Mouse (Mus musculus) forebrain, embryonic 12.5 days (tissue): ENCODE results near the gene Sel1l. TPM values are rescaled to one million over a fixed set of nuclear protein-coding genes. Genes with fewer than 3 reads are reported as not detected.

Experiments
- ATAC-seq: fragments of 200-750 bp; cut with Nextera tagmentation; 2 replicates; pipeline ENCODE4 v1.8.0; 2017; ENCODE audit warnings: moderate TSS enrichment; ENCODE audit not compliant: low FRiP score
- H3K27ac ChIP-seq: fragments of 300-500 bp; sonication (generic); 2 replicates; pipeline ENCODE4 v1.5.1; 2016; ENCODE audit warnings: mild to moderate bottlenecking
- H3K27me3 ChIP-seq: fragments of 300-500 bp; sonication (generic); 2 replicates; pipeline ENCODE4 v1.6.1; 2016; ENCODE audit warnings: mild to moderate bottlenecking
- H3K36me3 ChIP-seq: fragments of 300-500 bp; sonication (generic); replicated peaks from 2 replicates; pipeline ENCODE4 v1.6.1; 2016; ENCODE audit warnings: mild to moderate bottlenecking
- H3K4me1 ChIP-seq: fragments of 300-500 bp; sonication (generic); 2 replicates; pipeline ENCODE4 v1.6.1; 2016
- H3K4me2 ChIP-seq: fragments of 300-500 bp; sonication (generic); 2 replicates; pipeline ENCODE4 v1.6.1; 2016; ENCODE audit warnings: mild to moderate bottlenecking, moderate library complexity
- H3K4me3 ChIP-seq: fragments of 300-500 bp; sonication (generic); replicated peaks from 2 replicates; pipeline ENCODE4 v1.5.1; 2016; ENCODE audit warnings: mild to moderate bottlenecking
- H3K9ac ChIP-seq: fragments of 300-500 bp; sonication (generic); 2 replicates; pipeline ENCODE4 v1.6.1; 2016; ENCODE audit warnings: mild to moderate bottlenecking
- H3K9me3 ChIP-seq: fragments of 300-500 bp; sonication (generic); 2 replicates; pipeline ENCODE4 v1.6.1; 2016
- WGBS: fragments of 180-500 bp; shearing (Covaris S2); methylation state at CpG from one replicate; pipeline ENCODE4 v1.1.7; 2016; 5-methylcytosine and 5-hydroxymethylcytosine counted together
- polyA plus RNA-seq: library from polyadenylated mRNA; unstranded; fragments of >200 nt; fragmentation: Nextera tagmentation; extraction: Ambion mirVana; gene quantifications from 2 replicates; pipeline ENCODE4 v1.2.1, GENCODE M21; 2016

Gene Sel1l
- 67.0 and 69.7 TPM in 2 replicates for polyA plus RNA-seq

GRCm38 (mm10) chr12:91849045-91849467 is at the start of gene Sel1l:
TSS of gene Sel1l (minus strand) at chr12:91849157.
- ATAC-seq = peak; percentile 100
- H3K36me3 ChIP-seq = no peaks in the 10 kb centered on the region
- H3K27me3 ChIP-seq = no peaks in the 10 kb centered on the region
- peak within 1 kb of the TSS; percentile 63; the same call in 1 of the 2 replicates for H3K27ac ChIP-seq
- H3K4me3 ChIP-seq = peak within 1 kb of the TSS; percentile 76
- H3K4me1 ChIP-seq = peaks cover 14% of the 10 kb centered on the region
- under 1% methylated on average over 31 of the region's 35 CpGs for WGBS
- H3K4me2 ChIP-seq = peak within 1 kb of the TSS; percentile 93
- peak within 1 kb of the TSS; percentile 75 for H3K9ac ChIP-seq
- no peaks in the 10 kb centered on the region for H3K9me3 ChIP-seq

- H3K9ac ChIP-seq = no peak overlapping the region
- 71% methylated on average over 9 of the region's 9 CpGs for WGBS
- no peak overlapping the region for H3K4me3 ChIP-seq
- H3K36me3 ChIP-seq = no peaks in the 10 kb centered on the region
- H3K4me1 ChIP-seq = no peaks in the 10 kb centered on the region
- H3K27me3 ChIP-seq = no peaks in the 10 kb centered on the region
- no peak for ATAC-seq
- H3K4me2 ChIP-seq = no peak overlapping the region
- no peaks in the 10 kb centered on the region for H3K9me3 ChIP-seq
- H3K27ac ChIP-seq = no peak overlapping the region
Measured at GRCm38 (mm10) chr12:91892622-91893560, 43.9 kb upstream of the Sel1l start.

GRCm38 (mm10) chr12:91880431-91880830 is 31.5 kb upstream of the Sel1l start:
- Histone ChIP-seq H3K36me3 (no peaks in the 10 kb centered on the region), H3K4me3 (no peak overlapping the region), H3K9ac (no peak overlapping the region), H3K4me2 (no peak overlapping the region), H3K9me3 (no peaks in the 10 kb centered on the region), H3K4me1 (peaks cover 14% of the 10 kb centered on the region), H3K27me3 (no peaks in the 10 kb centered on the region), H3K27ac (no peak overlapping the region)
- WGBS = 70% methylated on average over 13 of the region's 13 CpGs
- no peak for ATAC-seq

- H3K27me3 ChIP-seq = no peaks in the 10 kb centered on the region
- no peak for ATAC-seq
- H3K27ac ChIP-seq = no peak overlapping the region
- H3K9me3 ChIP-seq = no peaks in the 10 kb centered on the region
- H3K9ac ChIP-seq = no peak overlapping the region
- no peaks in the 10 kb centered on the region for H3K36me3 ChIP-seq
- no peak overlapping the region for H3K4me3 ChIP-seq
- H3K4me2 ChIP-seq = no peak overlapping the region
- 76% methylated on average over 8 of the region's 8 CpGs for WGBS
- peaks cover 14% of the 10 kb centered on the region for H3K4me1 ChIP-seq
Measured at GRCm38 (mm10) chr12:91878912-91879250, 29.9 kb upstream of the Sel1l start.

GRCm38 (mm10) chr12:91878056-91878911 is 29.3 kb upstream of the Sel1l start:
- WGBS = 69% methylated on average over 21 of the region's 21 CpGs

GRCm38 (mm10) chr12:91877646-91878045 is 28.7 kb upstream of the Sel1l start:
- Histone ChIP-seq H3K27ac (no peak overlapping the region), H3K27me3 (no peaks in the 10 kb centered on the region), H3K9me3 (no peaks in the 10 kb centered on the region), H3K9ac (no peak overlapping the region), H3K4me3 (no peak overlapping the region), H3K36me3 (no peaks in the 10 kb centered on the region), H3K4me1 (peaks cover 14% of the 10 kb centered on the region), H3K4me2 (no peak overlapping the region)
- 43% methylated on average over 5 of the region's 5 CpGs for WGBS
- peak; percentile 75; the same call in 1 of the 2 replicates for ATAC-seq

More at GRCm38 (mm10) chr12:91878056-91878911, 29.3 kb upstream of the Sel1l start:
- H3K9me3 ChIP-seq = no peaks in the 10 kb centered on the region
- H3K4me3 ChIP-seq = no peak overlapping the region
- H3K4me1 ChIP-seq = peaks cover 14% of the 10 kb centered on the region
- no peaks in the 10 kb centered on the region for H3K27me3 ChIP-seq
- no peak overlapping the region for H3K4me2 ChIP-seq
- no peak overlapping the region for H3K9ac ChIP-seq
- H3K27ac ChIP-seq = no peak overlapping the region
- no peak for ATAC-seq
- H3K36me3 ChIP-seq = no peaks in the 10 kb centered on the region

- Histone ChIP-seq H3K9me3 (no peaks in the 10 kb centered on the region), H3K27me3 (no peaks in the 10 kb centered on the region), H3K9ac (no peak overlapping the region), H3K36me3 (no peaks in the 10 kb centered on the region), H3K27ac (no peak overlapping the region), H3K4me2 (no peak overlapping the region), H3K4me3 (no peak overlapping the region), H3K4me1 (no peaks in the 10 kb centered on the region)
- WGBS = 92% methylated on average over 11 of the region's 11 CpGs
- ATAC-seq = no peak
Measured at GRCm38 (mm10) chr12:91870671-91871070, 21.7 kb upstream of the Sel1l start.

GRCm38 (mm10) chr12:91869352-91869751 is 20.4 kb upstream of the Sel1l start:
- Histone ChIP-seq H3K4me2 (no peak overlapping the region), H3K9me3 (no peaks in the 10 kb centered on the region), H3K9ac (no peak overlapping the region), H3K27ac (no peak overlapping the region), H3K4me1 (no peaks in the 10 kb centered on the region), H3K27me3 (no peaks in the 10 kb centered on the region), H3K36me3 (no peaks in the 10 kb centered on the region), H3K4me3 (no peak overlapping the region)
- no peak for ATAC-seq
- 65% methylated on average over 4 of the region's 4 CpGs for WGBS

GRCm38 (mm10) chr12:91854330-91854729 is 5.4 kb upstream of the Sel1l start:
- no peak overlapping the region for H3K4me3 ChIP-seq
- H3K9me3 ChIP-seq = no peaks in the 10 kb centered on the region
- 79% methylated on average over 8 of the region's 8 CpGs for WGBS
- H3K27ac ChIP-seq = no peak overlapping the region
- no peaks in the 10 kb centered on the region for H3K4me1 ChIP-seq
- no peak overlapping the region for H3K4me2 ChIP-seq
- H3K9ac ChIP-seq = no peak overlapping the region
- no peaks in the 10 kb centered on the region for H3K36me3 ChIP-seq
- H3K27me3 ChIP-seq = no peaks in the 10 kb centered on the region
- no peak for ATAC-seq

- H3K4me1 ChIP-seq = peaks cover 14% of the 10 kb centered on the region
- no peaks in the 10 kb centered on the region for H3K27me3 ChIP-seq
- peak overlapping the region; percentile 75 for H3K9ac ChIP-seq
- ATAC-seq = peak; percentile 73
- H3K36me3 ChIP-seq = 0 out of 2 replicates have a peak, but pooled peaks cover 2% of the 10 kb centered on the region
- WGBS = 4% methylated on average over 32 of the region's 33 CpGs
- H3K27ac ChIP-seq = peak overlapping the region; percentile 63; the same call in 1 of the 2 replicates
- H3K4me3 ChIP-seq = peak overlapping the region; percentile 76
- H3K4me2 ChIP-seq = peak overlapping the region; percentile 93
- no peaks in the 10 kb centered on the region for H3K9me3 ChIP-seq
Measured at GRCm38 (mm10) chr12:91848394-91849044, 438 bp downstream of the Sel1l start.

- H3K9me3 ChIP-seq = no peaks in the 10 kb centered on the region
- 88% methylated on average over 6 of the region's 6 CpGs for WGBS
- no peak for ATAC-seq
Measured at GRCm38 (mm10) chr12:91846038-91846437, 2.9 kb downstream of the Sel1l start.

GRCm38 (mm10) chr12:91845393-91845792 is 3.6 kb downstream of the Sel1l start:
- peaks cover 14% of the 10 kb centered on the region for H3K4me1 ChIP-seq
- H3K9me3 ChIP-seq = no peaks in the 10 kb centered on the region
- ATAC-seq = no peak
- peaks cover 24% of the 10 kb centered on the region for H3K36me3 ChIP-seq
- H3K27me3 ChIP-seq = no peaks in the 10 kb centered on the region
- H3K9ac ChIP-seq = no peak overlapping the region
- no peak overlapping the region for H3K4me3 ChIP-seq
- no peak overlapping the region for H3K27ac ChIP-seq
- H3K4me2 ChIP-seq = no peak overlapping the region
- 73% methylated on average over 9 of the region's 9 CpGs for WGBS

More at GRCm38 (mm10) chr12:91846038-91846437, 2.9 kb downstream of the Sel1l start:
- Histone ChIP-seq H3K27ac (no peak overlapping the region), H3K27me3 (no peaks in the 10 kb centered on the region), H3K4me3 (no peak overlapping the region), H3K36me3 (peaks cover 18% of the 10 kb centered on the region), H3K4me2 (no peak overlapping the region), H3K9ac (no peak overlapping the region), H3K4me1 (peaks cover 14% of the 10 kb centered on the region)
